Mouse (Mus musculus): ENCODE measurements around the gene Spocd1.
A peak's percentile ranks its signal among the peaks of the same experiment; 100 is the strongest.

The Spocd1 gene

GRCm38 (mm10) chr4:129918901-129919300 lies 10.1 kb upstream of the Spocd1 start:
- no peak for DNase-seq

DNA sequence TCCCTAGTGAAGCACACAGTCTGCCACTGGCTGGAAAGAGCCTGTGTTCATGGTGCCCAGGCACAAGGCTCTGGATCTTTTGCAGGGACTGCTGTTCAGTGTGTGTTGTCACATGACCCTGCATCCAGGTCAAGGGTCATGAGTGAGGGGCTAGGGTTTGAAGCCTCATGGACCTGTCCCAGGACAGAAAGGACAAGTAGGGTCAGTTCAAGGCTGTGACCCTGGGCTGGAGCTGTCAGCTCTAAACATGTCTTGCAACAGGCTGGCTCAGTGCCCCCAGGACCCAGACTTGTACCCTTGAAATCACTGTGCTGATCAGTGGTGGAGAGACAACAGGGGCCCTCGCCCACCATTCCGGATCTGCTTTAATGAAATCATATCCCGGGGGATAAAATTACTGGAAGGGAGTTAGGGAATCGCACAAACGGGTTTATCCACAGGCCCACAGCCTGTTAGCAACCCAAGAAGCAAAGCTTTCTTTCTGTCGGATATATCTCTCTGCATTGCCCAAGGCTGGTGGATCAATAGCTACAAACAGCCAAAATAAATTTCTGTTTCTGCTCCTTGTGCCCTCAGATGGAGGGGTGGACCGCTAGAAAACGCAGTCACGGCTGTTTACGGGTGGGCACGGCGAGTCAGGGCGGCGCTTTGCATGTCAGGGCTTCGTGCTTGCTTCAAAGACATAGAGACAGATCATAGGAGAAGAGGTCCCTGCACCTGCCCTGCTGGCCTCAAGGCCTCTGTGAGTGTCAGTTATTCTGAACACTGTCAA lies 8.3 kb upstream of the Spocd1 start:
- DNase-seq = no peak

DNA sequence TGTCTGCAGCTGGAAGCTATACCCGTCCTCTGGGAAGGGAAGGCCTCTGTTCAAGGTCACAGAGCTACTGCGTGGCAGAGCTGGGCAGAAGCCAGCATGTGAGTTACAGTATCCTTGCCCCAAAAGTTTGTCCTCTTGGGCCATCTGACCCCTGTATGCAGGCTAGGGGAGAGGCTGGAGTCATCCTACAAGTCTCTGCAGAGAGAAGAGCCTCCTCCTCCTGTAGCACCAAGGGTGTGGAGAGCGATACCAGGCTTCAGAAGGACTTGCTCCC lies 7.8 kb upstream of the Spocd1 start:
- DNase-seq = no peak

DNA sequence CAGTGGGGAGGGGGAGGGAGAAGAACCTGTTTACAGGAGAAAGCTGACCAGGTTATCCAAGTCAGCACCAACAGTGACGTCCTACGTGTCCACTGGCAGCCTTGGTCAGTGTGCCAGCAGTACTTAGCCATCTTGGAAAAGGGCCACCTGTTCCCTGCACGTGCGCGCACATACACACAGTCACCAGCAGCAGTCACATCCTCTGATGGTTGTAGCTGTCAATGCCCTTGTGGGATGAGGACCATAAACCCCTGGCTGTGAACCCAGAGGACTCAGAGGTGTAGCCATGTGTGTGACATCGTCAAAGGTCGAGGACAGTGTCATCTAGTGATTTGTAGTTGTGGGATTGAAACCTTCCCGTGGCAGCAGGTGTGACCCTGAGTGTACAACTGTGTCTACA lies 4.9 kb upstream of the Spocd1 start:
- DNase-seq = no peak

DNA sequence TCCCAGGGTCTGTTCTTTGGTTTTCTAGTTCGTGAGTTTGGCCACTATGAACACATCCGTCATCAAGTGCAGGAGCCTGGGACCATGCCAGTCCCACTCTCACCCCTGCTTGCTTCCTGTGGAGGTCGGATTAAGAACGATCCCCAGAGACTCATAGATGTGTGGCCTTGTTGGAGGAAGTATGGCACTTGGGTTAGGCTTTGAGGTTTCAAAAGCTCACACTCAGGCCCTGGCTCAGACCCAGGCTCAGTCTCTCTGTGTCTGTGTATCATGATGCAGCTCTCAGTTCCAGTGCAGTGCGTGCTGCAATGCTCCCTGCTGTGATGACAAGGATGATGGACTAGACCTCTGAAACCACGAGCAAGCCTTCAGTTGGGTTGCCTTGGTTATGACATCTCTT lies 4.4 kb upstream of the Spocd1 start:
- no peak for DNase-seq

DNA sequence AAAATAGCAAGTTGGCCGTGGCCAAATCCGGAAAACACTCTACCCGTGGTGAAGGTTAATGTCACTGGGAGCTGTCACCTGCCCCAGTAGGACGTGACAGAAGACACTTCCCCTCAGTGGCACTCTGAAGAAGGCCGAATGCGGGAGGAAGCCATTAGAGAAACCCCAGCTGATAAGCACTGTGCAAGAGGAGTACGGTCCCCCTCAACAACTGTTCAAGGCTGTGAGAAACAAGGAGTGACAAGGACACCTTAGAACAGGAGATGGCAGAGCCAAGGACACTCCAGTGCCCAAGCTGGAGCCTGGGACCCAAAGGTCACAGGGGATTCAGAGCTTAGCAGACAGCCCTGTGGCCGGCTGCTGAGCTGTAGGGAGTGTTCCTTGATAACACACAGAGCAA lies 2.5 kb upstream of the Spocd1 start:
- no peak for DNase-seq

GRCm38 (mm10) chr4:129927091-129927490 lies 2.0 kb upstream of the Spocd1 start:
- no peak for DNase-seq

DNA sequence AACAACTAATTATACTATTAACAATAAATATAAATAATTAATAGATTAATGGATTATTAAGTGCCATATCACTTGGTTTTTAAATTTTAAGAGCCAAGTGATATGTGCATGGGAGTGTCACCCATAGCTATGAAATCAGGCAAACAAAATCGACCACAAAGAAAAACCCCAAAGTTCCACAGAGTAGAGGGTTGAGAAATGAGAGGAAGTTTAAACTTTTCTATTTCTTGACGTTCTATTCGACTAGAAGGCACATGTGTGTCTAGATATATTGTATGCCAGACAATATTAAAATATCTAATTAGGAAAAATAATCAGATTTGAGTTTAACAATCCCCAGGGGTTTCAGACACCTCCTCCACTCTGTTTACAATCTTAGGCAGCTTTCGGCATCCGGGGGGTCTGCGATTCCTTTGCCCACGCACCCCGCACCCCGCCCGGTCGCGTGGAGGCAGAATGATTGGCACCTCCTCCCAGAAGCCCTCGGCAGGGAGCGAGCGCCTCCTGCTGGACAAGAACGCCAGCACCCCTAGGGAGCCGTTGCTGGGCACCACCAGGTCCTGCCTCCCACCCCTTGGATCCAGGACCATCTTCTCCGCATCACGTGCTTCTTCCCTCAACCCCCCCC lies 811 bp upstream of the Spocd1 start:
- DNase-seq = peak; percentile 72 to 78

DNA sequence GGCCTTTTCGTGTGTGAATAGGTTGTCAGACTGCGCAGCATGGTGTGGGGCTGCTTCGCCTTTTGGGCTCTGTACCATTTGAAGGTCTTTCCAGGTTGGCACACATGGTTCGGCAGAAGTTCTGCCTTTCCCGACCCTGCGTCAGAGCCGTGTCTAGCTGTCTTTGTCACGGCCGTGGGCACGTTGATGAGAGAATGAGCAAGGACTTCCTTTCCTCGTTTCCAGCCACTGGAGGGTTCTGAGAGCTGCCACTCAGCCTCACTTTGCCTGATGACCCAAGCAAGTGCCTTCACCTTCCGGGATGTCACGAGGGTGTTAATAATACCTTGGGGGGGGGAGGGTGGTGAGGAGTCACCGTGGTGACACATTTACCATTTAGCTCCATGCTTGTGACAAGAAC lies 4.6 kb downstream of the Spocd1 start:
- DNase-seq = no peak

DNA sequence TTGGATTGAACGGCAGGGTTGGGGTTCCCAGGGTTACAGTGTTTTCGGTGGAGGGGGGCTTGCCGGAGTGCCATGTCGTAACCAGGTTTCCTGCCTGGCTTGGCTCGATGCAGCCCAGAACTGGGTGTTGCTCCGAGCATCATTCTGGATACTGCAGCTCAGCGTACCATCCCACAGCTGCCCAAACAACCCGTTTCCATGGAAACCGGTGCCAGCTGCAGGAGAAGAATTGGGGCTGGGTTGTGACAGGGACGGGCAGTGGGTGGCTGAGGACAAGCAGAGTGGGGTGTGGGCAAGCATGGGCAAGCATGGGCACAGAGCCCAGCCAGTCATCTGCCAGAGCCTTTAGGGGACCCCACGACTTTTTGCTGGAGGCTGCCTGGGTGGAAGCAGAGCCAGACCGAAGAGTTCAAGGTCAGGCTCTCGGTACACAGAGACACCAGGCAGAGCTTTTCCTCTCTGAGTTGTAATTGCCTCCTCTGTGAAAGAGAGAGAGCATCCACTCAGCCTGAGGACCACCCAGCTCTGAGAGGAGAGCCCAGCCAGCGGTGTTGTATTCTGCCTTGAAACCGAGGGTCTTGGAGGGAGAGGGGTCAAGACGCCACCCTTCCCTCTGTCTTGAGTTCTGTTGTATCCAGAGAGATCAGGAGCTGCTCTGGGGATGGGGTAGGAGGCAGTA lies 5.3 kb downstream of the Spocd1 start:
- DNase-seq = no peak

DNA sequence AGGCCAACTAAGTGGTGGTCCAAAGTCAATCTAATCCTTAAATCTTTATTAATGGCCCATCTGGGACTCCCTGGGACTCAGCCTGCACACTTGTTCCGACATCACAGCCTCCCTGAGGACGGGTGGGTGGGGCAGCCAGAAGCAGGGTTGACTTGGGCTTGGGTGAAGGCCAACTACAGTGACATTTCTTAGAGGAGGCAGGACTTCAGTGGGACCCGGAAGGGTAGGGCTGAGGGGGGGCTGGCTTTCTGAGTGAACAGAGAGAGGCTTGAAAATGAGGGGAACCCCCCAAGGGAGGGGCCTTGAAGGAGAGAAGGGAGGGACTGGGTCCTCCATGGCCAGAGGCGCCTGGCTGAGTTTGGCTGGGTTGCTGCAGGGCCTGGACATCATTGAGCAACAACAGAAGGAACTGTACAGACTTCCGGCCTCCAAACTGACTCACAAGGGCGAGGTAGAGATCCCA lies 22.3 kb downstream of the Spocd1 start:
- no peak for DNase-seq

GRCm38 (mm10) chr4:129952241-129952810 lies 23.3 kb downstream of the Spocd1 start:
- no peak for DNase-seq

- no peak for DNase-seq
Observed at GRCm38 (mm10) chr4:129954527-129954926, 25.5 kb downstream of the Spocd1 start.

GRCm38 (mm10) chr4:129960180-129960944 lies 31.3 kb downstream of the Spocd1 start:
- DNase-seq = peak; percentile 35 to 39

GRCm38 (mm10) chr4:129965294-129965693 lies 36.2 kb downstream of the Spocd1 start:
- no peak for DNase-seq

DNA sequence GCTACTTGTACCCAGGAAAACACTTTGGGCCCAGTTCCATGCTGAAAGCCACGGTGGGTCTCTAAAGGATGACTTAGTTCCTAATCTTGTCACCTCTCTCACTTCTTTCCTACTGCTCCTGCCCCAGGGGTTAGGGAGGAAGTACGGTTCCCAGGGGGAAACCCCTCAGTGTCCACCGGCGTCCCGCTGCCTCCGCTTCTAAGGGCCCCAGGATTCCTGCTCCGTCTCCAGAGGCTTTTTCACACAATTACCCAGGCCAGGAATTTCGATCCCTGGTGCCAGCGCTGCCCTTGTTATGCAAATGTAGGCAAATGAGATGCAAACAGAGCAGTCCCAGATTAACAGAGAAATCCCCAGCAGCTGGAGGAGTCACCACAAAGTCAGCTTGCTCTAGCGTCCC lies 37.2 kb downstream of the Spocd1 start:
- no peak for DNase-seq

DNA sequence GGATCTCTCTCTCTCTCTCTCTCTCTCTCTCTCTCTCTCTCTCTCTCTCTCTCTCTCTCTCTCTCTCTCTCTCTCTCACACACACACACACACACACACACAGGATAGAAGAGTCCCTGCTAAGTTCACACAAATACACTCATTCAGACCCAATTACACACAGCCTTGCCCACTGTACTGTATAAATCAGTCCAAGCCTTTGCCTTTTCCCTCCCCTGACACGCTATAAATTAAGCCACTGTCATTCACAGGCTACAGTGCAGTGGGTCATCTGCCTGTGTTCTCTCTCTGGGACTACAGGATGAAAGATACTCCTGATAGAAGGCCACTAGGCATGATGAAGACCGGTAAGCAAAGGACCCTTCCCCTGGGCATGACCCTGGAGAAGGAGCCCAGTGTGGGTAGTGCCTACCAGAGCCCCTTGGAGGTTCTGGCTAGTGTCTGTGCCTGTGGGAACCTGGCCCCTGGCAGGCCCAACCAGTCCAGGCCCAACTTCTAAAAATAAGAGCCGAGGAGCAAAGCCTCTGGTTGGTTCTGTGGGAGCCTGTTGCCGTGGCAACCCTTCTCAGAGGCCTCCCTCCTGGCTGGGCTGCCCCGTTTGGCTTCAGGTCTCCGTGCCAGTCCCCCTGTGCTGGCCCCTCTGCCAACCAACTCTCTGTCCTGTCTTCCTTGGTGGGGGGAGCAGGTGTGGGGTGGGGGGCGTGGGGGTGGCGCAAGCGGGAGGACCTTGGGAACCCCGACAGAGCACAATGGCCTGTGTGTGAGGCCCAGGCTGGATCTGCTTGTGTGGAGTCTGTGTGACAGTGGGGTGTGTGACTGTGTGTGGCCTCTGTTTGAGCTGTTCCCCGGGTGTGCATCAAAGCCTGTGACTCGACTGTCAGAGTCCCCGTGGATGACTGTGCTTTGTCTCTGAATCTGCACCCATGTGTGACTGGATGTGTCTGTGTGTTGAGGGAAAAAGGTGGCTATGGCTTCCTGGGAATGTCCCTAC lies 38.3 kb downstream of the Spocd1 start:
- DNase-seq = no peak

- no peak for DNase-seq
Observed at GRCm38 (mm10) chr4:129970168-129970567, 41.1 kb downstream of the Spocd1 start.

DNA sequence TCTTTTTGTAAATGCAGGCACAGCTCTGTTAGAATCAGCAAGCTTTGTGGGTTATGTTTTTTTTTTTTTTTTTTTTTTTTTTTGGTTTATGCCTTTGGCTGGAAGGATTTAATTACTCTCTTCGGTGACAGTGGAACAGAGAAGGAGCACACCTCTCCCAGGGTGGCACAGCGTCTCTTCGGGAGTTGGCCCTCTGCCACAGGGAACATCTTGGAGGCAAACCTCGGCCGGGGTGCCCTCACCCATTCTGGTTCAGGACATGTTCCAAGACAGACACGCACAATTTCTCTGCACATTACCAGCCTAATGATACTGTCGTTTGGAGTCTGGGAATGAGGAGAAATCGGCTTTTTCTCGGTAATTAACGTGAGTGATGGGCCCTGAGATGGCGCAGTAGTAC lies 41.8 kb downstream of the Spocd1 start:
- no peak for DNase-seq

DNA sequence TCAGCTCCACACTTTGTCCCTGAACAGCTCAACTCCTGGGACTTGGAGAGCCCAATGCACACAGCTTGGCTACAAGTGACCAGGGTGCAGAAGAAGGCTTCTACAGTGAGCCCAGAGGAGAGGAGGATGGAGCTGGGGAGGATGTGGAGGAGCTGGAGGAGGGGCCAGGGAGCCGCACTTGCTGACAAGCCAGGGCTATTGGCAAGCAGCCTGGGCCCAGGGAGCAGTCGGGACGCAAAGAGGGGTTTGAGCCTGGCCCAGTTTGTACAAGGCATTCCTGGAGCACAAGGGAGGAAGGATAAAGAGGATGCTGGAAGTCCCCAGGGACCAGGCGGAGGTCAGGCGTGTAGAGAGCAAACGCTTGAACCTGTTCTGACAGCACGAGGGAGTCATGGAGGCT lies 42.9 kb downstream of the Spocd1 start:
- no peak for DNase-seq

GRCm38 (mm10) chr4:129974285-129974684 lies 45.2 kb downstream of the Spocd1 start:
- DNase-seq = no peak

DNA sequence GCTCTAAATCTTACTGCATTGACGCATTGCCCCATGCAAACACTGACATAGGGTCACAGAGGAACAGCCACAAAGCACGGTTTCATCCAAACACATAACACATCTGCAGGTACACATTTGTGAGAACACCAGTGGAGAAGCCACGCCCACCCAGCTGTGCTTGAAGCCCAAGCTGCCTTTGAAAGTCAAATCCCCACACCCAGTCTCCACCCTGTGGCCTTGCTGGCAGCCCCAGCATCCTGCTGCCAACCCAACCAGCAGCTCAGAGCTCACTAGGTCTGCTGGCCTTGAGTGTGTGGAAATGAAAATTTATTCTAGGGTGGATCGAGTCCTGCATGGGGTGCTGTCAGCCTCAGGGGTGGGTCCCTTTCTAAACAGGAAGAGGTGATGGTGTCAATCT lies 48.2 kb downstream of the Spocd1 start:
- no peak for DNase-seq

Measured in thymus, adult 18-20 months (tissue).